Mouse (Mus musculus) embryonic fibroblast, embryonic 13.5 days (primary cell): ENCODE measurements around the gene Gm17657.
A peak's percentile ranks its signal among the peaks of the same experiment; 100 is the strongest.

Experiments
- CTCF ChIP-seq: IDR thresholded peaks from 2 replicates; pipeline ENCODE4 v1.5.1; 2011; ENCODE audit warnings: mild to moderate bottlenecking, control low read depth, low read length, moderate library complexity, borderline replicate concordance; ENCODE audit not compliant: insufficient read depth
- POLR2A ChIP-seq: IDR thresholded peaks from 2 replicates; pipeline ENCODE4 v1.6.1; 2011; ENCODE audit warnings: low read depth, mild to moderate bottlenecking, control low read depth, low read length, moderate library complexity

DNA sequence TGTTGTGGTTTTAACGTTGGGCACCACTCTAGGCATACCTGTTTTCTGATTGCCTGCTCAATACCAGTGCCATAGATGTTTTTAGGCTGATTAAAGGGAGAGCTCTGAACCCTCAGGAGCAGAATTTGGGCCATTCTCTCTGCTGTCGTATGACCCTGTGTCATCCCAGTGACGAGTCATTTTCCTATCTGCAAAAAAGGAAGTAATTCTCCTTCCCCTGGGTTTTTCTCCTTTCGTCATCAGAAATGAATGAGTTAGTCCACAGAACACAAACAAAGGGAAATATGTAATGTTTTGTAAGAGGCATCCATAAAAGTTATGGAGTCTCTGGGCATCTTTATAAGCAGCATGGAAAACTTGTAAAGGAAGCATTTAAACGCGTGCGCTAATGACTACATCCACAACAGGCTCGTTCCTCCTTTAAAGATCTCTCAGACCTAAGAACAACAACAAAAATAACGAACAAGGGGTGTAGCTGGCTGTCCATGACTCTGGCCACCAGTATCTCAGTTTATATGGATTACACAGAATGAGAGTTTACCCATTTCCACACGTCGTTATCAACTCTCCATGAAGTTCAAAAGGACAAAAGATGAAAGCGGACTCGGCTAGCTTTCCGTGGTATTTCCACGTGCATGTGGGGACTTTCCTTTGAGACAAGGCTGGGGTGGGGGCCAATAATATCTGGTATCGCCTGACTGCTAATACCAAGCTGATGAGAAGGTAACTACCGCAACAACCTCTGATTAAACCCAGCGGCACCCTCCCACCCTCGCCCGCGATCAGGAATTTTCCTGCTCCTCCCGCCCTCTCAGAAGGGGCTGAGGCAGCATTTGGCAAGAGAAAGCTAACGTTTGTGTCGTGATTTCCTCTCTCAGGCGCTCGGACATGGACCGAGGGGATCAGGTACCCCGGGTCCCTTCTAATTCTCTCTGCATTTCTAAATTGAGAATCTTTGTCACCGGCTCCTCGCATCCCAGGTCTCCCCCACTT lies 60.2 kb downstream of the Gm17657 start:
- TF ChIP-seq CTCF (no peak), POLR2A (0 out of 2 replicates have a peak, but pooled peaks have one; percentile 7)
